Mouse (Mus musculus): ENCODE results near the gene Pkmyt1.
"Not testable (repeated sequence)": the region's sequence is repeated elsewhere in the genome, so short reads cannot be mapped to it uniquely, and the experiment has no call there.

The Pkmyt1 gene

DNA sequence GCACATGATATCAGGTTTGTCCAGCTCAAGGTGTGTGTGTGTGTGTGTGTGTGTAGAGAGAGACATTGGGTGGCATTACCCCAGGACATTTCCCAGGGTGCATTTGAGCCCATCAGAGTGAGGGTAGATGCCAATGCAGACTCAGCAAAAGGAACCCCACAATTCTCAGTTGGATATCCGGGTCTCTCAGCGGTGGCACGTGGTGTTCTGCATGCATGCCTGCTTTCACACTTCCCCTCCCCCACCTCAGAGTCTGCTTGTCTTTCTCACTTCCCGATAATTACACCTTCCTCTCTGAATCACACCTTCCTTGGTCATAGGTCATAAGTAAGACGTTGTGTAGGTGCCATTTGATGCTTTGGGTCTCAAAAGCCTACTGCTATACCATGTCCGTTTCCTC, 21.9 kb downstream of the Pkmyt1 start:
- DNase-seq (ENCODE audit: low read depth): peak; percentile 76

DNA sequence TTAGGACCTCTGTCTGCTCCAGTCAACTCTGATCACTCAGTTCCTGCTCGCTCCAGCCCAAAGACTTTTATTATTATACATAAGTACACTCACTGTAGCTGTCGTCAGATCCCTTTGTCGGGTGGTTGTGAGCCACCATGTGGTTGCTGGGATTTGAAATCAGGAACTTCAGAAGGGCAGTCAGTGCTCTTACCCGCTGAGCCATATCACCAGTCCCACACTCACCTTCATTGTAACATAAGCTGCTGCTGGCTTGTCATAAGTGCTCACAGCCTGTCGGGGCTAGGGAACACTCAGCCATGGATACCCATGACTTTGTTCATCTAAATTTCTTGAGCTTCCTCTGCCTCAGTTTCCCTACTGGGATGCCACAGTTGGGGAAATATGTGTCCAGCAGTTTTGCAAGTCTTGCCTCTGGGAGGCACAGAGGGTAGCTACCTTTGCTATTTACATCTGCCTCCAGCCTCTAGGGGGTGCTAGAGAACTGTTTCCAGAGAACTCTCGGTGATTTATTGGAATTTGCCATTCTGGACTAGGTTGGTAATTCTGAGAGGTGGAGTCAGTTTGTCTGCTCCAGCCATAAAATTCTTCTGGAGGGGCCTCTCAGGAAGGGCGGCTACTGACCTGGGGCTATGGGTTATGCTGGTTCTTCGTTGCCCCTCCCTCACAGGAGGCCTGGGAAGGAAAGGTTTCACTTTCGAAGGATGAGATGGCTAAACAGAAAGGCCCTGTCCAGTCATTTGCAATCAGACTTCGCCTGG, 22.7 kb downstream of the Pkmyt1 start:
- peak; percentile 92 for DNase-seq (ENCODE audit: low read depth)

DNA sequence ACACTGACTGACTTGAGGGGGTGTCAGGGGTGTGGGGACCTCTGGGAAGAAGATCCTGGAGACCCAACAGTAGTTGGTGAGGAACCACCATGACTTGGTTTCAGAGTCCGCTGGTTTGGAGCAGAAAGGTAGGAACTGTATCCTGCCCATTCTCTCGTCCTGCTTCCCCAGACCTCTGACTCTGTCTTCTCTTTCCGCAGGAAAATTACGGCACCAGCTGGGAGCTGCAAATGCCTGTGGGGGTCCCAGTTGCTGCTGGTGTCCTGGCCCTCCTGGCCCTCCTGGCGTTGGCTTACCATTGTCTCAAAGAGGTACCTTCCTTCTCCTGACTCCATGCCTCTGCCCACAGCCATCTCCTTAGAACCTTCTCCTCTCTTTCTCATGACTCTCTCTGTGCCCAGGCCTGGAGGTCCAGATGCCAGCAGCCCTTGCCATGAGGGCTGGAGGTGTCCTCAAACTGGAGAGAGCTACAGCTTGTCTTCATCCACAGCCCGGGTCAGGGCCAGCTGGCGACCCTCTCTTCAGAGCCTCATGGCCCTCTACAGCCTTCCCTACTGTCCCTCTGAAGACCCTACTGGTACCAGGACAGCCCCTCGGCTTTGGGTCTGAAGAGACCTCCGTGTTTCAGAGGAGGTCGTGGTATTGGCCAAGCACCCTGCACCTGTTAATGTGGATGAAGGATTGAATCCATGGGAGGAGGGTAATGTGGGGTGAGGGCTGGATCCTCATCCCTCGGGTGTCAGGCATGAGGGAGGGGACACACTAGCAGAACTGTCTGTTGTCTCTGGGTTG, 23.5 kb downstream of the Pkmyt1 start:
- no peak for DNase-seq (ENCODE audit: low read depth)

DNA sequence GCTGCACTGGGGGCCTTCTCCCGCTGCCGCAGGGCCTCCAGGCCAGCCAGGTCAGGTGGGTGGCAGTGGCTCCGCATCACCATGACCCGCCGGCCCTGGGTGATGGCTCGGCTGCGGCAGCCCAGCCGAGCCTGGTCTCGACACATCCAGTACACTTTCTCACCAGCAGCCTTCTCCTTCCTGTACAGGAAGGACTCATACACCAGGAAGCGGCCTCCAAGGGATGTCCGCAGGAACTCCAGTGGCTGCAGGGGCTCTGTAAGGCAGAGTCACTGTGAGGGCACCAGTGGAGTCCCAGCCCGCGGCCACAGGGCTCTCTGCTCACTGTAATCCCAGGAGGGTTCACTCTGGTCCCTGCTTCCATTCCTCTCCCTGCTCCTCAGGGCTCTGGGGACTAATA, 29.6 kb downstream of the Pkmyt1 start:
- DNase-seq (ENCODE audit: low read depth): no peak

DNA sequence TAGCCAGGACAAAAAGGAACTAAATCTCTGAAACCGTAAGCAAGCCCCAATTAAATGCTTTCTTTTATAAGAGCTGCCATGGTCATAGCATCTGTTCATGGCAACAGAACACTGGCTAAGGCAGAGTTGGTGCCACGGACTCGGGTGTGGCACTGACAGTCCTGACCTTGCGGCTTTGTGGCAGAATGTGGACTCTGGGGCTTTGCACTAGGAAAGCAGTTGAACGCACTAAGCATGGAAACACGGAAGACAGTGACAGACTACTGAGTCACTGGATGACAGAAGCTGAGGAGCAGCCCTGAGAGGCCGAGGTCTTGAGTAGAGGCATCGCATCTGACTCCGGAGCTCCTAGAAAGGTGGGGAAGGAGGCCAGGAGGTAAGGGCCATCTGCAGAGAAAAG, 31.4 kb downstream of the Pkmyt1 start:
- DNase-seq (ENCODE audit: low read depth): no peak

DNA sequence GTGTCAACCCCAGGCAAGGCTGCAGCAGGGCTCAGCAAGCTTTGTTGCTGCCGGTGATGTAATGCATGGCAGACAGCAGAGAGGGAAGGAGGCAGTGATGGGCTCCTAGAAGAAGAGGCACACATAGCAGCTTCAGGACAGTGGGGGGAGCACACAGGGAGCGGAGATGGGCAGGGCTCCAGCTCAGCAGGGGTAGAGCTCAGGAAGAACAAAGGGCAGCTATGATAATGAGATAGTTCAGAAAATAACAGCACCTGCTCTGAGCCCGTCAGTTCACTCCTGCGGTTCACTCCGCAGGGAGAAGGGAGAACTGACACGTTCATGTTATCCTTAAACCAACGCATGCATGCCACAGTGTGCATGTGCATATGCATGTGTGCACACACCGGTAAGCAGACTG, 32.7 kb downstream of the Pkmyt1 start:
- no peak for DNase-seq (ENCODE audit: low read depth)

DNA sequence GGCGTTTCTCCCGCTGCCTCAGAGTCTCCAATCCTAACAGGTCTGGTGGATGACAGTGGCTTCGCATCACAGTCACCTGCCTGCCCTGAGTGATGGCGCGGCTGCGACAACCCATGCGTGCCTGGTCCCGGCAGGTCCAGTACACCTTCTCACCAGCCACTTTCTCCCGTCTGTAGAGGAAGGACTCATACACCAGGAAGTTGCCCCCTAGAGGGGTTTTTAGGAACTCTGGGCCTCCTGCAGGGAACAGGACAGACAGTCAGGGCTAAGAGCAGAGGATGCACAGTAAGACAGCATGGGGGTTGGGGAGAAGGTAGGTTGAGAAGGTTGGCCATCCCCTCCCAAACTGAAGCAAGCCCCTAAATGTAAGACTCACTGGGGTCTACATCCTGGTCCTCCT, 34.1 kb downstream of the Pkmyt1 start:
- DNase-seq (ENCODE audit: low read depth): no peak

DNA sequence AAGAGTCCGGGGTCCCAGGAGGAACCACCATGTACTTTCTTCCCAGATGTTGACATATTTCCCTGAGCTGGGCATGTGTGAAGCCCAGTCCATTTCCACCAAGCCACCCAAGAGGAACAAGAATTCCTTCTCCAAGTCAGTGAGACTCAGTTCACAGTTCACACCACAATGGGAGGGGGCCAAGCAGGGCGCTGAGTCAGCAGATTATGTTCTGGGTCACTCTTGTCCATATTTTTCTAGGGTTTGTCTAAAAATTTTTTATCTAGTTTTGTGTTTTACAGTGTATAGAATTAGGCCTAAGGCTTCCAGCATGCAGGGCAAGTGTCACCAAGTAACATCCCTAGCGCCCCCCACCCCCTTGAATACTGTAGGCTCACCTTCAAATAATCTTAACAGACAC, 35.0 kb downstream of the Pkmyt1 start:
- no peak for DNase-seq (ENCODE audit: low read depth)

DNA sequence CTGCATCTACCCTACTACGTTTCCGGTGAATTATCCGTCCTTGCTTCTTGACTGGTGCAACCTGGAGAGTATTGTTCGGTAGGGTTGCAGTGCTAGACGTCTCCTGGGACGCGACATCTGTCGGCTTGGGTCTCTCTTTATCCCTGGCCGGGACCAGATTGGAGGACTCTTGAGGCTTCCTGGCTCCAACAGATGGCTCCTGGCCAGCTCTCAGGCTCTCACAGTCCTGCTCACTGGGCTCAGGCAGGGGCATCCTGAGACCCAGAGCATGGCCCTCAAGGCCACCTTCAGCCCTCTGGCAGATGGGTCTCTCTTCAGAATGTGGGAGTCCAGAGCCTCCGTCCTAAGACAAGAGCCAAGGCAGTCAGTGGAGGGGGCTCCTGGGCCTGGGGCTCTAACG, 36.8 kb downstream of the Pkmyt1 start:
- DNase-seq (ENCODE audit: low read depth): no peak

DNA sequence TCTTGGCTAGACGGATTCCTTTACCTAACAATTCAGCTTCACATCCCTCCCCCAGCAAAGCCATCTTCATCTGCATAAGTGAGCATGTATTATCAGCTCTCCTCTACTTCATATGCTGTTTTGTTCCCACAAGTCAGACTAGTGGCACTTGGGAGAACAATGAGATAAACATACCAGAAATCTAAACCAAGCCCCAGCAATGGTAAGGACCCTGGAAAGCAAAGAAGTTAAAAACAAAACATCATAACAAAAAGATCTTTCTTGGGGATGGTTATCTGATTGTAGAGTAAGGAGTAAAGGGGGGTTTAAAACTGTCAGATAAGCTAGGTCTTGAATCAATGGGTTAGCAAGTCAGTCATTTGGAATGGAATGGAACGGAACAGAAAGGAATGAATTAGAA, 44.4 kb downstream of the Pkmyt1 start:
- DNase-seq (ENCODE audit: low read depth): no peak

DNA sequence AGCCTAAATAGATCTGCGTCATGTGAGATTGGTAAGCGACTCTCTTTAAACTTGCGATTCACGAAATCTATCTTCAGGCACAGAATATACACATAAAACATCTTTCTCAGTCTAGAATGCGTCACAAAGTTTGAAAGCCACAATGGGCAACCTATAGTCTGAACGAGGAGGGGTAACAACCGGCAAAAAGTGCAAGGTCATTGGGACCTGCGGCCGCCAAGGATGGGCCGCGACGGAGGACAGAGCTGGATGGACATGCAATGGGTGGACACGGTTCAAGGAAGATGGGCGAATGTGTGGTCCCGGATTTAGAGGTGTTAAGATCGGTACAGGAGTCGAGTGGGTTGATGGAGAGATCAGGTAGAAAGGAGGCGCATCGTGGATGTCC, 44.8 kb downstream of the Pkmyt1 start:
- DNase-seq (ENCODE audit: low read depth): peak; percentile 59

DNA sequence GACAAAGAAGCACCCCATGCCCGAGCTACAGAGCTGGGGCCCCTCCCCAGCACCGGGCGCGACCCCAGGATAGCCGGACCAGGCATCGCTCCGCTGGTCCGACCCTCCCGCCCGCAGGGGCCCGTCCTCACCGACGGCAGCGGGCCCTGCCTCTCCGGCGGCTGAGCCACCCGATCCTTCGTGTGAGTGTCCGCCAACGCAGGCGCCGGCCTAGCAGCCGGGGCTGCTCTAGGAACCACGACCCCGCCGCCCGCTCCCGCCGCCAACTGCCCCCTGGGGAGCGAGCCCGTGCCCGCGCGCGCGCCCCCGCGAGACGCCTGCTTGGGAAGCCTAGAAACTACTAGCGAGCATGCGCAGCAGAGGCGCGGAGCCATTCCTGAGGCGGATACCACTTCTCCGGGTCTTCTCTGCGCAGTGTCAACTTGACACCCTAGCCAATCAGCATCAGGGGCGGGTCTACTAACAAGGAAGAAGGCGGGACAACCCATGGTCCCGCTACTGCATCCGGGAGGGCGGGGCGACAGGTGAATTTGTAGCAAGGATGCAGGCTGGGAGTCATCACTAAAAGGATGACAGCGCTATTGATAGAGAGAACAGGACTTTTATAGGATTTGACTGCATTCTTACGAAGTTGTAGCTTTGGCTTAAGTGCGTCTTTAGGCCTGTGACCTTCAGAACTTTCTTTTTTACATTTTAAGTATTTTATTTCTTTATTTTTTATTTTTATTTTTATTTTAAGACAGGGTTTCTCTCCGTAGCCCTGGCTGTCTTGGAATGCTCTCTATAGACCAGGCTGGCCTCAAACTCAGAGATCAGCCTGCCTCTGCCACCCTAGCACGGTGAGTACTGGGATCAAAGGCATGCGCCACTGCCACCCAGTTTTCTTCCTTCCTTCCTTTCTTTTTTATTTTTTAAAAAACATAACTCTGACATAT, 45.4 kb downstream of the Pkmyt1 start, which contains the start of gene Flywch1:
Gene Flywch1 (minus strand): TSS at position 319 of the 935 bp plus-strand sequence.
- DNase-seq (ENCODE audit: low read depth): peak; percentile 99

DNA sequence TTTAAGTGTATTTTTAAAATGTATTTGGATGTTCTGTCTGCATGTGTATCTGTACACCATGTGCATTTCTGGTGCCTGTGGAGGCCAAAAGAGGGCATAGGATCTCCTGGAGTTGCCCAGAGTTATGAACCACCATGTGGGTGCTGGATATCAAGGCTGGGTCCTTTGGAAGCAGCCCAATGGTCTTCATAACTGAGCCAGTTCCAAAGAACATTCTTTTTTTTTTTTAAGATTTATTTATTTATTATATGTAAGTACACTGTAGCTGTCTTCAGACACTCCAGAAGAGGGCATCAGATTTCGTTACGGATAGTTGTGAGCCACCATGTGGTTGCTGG, 46.1 kb downstream of the Pkmyt1 start:
- DNase-seq (ENCODE audit: low read depth): not testable (repeated sequence)

DNA sequence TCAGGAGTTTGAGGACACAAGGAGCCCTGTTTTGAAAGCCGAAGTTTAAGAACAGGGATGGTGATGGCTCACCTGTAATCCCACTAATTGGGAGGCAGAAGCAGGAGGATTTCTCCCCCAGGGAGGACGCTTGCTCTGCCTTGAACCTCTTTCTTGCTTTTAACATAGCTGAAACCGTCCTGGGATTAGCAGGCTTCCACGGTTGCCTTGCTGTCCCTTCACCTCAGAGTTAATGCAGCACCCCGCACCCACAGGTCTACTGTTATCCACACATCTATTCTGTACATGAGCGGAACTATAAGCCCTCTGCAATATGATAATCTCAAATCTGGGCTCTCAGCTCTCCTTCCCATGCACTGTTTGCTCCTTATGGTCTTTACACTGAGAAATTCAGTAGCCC, 47.5 kb downstream of the Pkmyt1 start:
- no peak for DNase-seq (ENCODE audit: low read depth)

DNA sequence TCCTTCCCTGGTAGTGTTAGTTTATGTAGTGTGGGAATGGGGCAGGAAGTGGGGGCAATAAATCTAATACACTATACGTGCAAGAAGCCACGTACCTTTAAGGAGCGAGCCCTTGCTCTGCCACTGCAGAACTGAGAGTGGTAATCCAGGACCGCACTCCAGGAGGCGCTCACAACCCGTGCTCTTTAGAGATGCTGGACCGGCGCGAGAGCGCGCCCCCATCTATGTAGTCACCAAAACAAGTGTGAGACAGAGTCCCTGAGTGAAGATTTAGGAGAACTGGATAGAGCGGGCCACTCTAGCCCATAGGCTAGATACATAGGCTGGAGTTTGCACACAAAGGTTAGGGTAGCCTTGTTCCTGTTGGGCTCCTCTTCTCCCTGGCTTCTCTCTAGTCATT, 48.0 kb downstream of the Pkmyt1 start:
- peak; percentile 92 for DNase-seq (ENCODE audit: low read depth)

DNA sequence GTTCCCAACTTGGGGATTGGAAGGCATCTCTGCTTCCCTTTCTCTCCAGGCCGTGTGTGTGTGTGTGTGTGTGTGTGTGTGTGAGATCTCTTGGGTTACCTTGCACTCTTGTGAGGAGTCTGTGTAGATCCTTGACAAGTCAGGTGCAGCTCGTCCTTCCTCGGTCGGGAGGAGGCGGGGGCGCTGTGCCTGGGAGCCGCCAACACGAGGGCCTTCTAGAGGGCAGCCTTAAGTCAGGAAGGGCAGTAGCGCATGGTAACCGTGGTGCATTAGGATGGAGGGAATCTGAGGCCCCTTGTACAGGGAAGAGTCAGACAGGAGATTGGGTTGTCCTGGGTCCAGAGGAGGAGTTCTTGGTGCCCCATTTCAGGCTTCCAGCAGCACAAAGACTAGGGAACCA, 50.1 kb downstream of the Pkmyt1 start:
- DNase-seq (ENCODE audit: low read depth): no peak

DNA sequence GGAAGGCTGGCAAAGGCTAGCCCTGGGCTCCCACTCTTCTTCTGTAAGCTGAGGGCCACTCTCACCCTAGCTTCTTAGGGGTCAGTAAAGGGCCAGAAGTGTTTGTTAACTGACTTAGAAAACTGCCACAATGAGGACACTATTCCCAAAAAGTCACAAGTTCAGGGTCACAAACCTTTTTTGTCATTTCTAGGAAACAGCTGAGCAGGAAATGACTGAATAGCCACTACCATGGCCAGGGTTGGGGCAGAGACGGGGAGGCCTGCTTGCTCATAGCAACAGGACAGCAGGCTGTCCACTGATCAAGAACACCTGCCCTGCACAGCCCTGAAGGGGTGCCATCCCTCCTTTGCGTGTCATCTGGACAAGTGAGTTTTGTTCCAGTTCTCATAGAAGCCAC, 51.0 kb downstream of the Pkmyt1 start:
- no peak for DNase-seq (ENCODE audit: low read depth)

DNA sequence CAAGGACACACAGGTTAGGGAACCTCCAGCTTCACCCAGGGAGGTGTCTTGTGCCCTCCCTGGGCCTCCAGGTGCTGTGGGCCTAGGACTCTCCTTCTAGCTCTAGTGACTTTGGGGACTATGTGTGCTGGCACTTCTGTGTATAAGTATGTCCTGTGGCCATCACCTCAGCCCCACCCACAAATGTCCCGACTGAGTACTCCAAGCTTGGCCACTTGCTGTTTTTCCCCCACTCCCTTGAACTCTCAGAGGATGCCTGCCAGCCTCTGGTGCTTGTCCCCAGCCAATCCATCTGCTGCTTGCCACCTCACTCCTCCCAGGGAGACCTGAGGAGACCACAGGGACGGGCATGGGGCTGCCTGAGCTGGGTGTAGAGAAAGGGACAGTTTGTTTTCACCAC, 52.3 kb downstream of the Pkmyt1 start:
- no peak for DNase-seq (ENCODE audit: low read depth)

DNA sequence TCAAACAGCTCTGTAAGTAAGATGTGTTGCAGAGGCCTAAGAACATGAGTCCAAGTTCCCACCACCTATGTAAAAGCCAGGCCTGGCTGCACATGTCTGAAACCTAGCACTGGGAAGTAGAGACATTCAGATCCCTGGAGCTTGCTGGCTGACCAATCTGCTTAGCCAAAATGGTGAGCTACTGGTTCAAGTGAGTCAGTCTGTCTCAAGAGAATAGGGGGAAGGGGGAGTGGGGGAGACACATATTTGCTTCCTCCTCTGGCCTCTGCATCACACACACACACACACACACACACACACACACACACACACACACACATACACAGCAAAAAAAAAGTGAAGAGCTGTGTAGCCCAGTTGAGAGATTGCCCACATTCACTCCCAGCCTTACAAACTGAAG, 57.2 kb downstream of the Pkmyt1 start:
- DNase-seq (ENCODE audit: low read depth): no peak

DNA sequence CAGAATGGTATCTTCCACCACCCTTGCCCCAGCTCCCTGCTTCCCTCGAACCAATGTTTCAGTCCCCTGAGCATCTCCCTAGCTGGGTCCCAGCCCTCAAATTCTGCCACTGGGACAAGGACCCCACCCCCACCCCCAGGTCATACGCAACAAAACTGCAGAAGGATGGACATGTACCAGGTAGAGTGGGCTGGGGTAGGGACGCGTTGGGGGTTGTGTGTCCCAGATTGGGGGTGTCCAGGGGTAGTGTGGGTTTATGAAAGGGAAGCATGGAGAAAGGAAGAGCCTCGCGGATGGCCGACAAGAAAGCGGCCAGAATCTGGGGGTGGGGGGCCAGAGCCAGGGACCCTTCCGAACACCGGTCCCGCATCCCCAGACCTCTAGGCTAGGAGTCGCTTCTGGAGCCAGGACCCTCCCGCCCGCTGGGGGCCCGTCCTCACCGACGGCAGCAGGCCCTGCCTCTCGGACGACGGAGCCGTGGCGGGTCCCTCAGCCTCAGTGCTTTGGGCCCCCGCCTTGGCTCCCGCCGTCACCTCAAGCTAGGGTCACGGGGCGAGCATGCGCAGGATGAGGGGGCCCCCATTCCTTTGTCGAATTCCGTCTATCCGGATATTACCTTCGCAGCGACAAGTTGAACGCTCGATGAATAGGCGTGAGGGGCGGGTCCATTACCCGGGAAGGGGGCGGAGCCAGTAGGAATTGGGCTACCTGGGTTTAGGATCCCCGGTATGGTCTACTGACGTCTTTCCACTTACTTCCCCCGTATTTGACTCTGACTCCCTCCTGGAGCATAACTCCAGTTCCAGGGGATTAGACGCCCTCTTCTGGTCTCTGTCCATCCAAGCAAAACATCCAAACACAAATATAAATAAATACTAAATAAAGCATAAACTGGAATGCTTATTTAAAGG, 59.7 kb downstream of the Pkmyt1 start, which contains the start of gene Flywch2:
Gene Flywch2 (minus strand): TSS at position 521 of the 911 bp plus-strand sequence.
- peak; percentile 91 for DNase-seq (ENCODE audit: low read depth)

Data from induced T-regulatory cell, adult 2 months (primary cell).